Mouse (Mus musculus): ENCODE measurements around the gene Zfp385a.

DNA sequence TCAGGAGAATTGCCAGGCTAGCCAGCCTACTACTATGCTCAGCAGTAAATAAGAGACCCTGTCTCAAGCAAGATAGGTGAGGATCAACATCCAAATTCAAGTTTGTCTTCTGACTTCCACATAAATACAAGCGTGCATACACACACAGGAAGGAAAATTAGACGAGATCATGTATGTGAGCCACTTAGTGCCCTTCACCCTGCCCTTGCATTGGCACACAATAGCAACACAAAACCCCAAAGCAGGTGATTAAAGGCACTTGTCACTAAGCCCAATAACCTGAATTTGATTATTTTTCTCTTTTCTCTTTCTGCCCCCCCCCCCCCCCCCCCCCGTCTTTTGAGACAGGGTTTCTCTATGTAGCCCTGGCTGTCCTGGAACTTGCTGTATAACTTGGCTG, 3.1 kb upstream of the Zfp385a start:
- no peak for TF ChIP-seq E2F4 (IDR thresholded peaks at IDR 0.05; ENCODE audit: insufficient replicate concordance, low read depth, low read length)
- TF ChIP-seq RAD21 (IDR thresholded peaks at IDR 0.05; ENCODE audit: low read depth, low read length): no peak
- no peak for TF ChIP-seq MEF2A (IDR thresholded peaks at IDR 0.05; ENCODE audit: borderline replicate concordance, low read depth, low read length)
- no peak for TF ChIP-seq TCF12 (IDR thresholded peaks at IDR 0.05; ENCODE audit: low read depth, low read length)
- TF ChIP-seq CTCF (conservative IDR thresholded peaks at IDR 0.05 in 1 of 2, IDR thresholded peaks at IDR 0.05 in 1 of 2; ENCODE audit: low read depth in 2 of 2, low read length in 2 of 2): no peak
- TF ChIP-seq MAZ (IDR thresholded peaks at IDR 0.05; ENCODE audit: low read depth, low read length): no peak

All from CH12.LX (cell line).